Mouse (Mus musculus): Measurements from ENCODE around the gene Rdh11. TPM values are rescaled to one million over a fixed set of nuclear protein-coding genes. Genes with fewer than 3 reads are reported as not detected.

Gene Rdh11
- polyA plus RNA-seq, 1 experiment = 42.1 TPM

DNA sequence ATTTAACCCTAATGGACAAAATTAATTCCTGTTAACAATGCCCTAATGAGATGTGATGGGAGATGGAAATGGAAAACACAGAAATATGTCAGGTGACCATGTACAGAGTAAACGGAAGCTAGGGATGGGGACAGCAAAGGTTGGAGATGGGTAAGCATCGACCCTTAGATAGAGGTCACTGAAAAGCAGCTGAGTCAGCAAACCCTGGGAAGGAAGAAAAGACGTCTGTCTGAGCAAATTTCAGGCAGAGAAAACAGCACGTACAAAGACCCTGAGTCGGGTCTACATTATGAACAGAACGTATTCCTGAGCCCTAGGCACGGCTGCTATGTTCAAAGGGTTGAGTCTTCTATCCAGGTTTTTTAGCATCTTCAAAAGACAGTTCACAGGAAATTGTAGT, 55.1 kb downstream of the Rdh11 start:
- Histone ChIP-seq H3K4me3 (ENCODE audit: low read depth, low read length) (no peak overlapping the region), H3K27ac (ENCODE audit: insufficient read depth, low read length) (no peak overlapping the region), H3K27me3 (ENCODE audit: control insufficient read depth, insufficient read depth, low read length, poor library complexity, severe bottlenecking) (peaks cover 9% of the 10 kb centered on the region), H3K9ac (ENCODE audit: low read depth, poor library complexity, severe bottlenecking) (no peak overlapping the region), H3K36me3 (ENCODE audit: control insufficient read depth, insufficient read depth, low read length, poor library complexity, severe bottlenecking) (no peaks in the 10 kb centered on the region), H3K9me3 (replicated peaks; ENCODE audit: control insufficient read depth, insufficient read depth, low read length, poor library complexity, severe bottlenecking) (no peaks in the 10 kb centered on the region), H3K4me1 (ENCODE audit: control insufficient read depth, insufficient read depth, low read length) (no peaks in the 10 kb centered on the region)
- no peak for TF ChIP-seq EP300 (IDR thresholded peaks at IDR 0.05; ENCODE audit: insufficient read depth, low read depth, low read length)

DNA sequence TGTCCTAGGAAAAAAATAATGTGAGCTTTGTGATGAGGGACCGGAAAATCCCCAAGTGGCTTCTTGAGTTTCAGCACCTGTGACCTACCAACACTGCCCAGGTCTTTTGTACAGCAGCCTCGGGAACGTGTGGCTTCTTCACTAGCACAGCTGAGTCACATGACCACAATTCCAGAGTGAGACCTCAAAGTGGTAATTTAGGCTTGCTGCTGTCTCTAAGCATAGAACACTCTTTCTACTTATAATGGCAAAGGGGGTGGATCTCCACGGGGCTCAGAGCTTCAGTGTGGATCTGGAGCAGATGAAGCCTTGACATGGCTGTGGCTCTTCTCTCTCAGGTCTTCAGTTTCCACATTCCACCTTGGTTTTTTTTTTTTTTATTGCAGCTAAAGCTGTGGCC, 57.0 kb downstream of the Rdh11 start:
- Histone ChIP-seq H3K36me3 (ENCODE audit: control insufficient read depth, insufficient read depth, low read length, poor library complexity, severe bottlenecking) (no peaks in the 10 kb centered on the region), H3K27ac (ENCODE audit: insufficient read depth, low read length) (no peak overlapping the region), H3K9ac (ENCODE audit: low read depth, poor library complexity, severe bottlenecking) (no peak overlapping the region), H3K27me3 (ENCODE audit: control insufficient read depth, insufficient read depth, low read length, poor library complexity, severe bottlenecking) (peaks cover 18% of the 10 kb centered on the region), H3K4me1 (ENCODE audit: control insufficient read depth, insufficient read depth, low read length) (no peaks in the 10 kb centered on the region), H3K9me3 (replicated peaks; ENCODE audit: control insufficient read depth, insufficient read depth, low read length, poor library complexity, severe bottlenecking) (no peaks in the 10 kb centered on the region), H3K4me3 (ENCODE audit: low read depth, low read length) (no peak overlapping the region)
- no peak for TF ChIP-seq CTCF (IDR thresholded peaks at IDR 0.05; ENCODE audit: low read depth, low read length)
- no peak for TF ChIP-seq POLR2A (IDR thresholded peaks at IDR 0.05; ENCODE audit: insufficient read depth, low read length)
- TF ChIP-seq EP300 (IDR thresholded peaks at IDR 0.05; ENCODE audit: insufficient read depth, low read depth, low read length) = no peak

DNA sequence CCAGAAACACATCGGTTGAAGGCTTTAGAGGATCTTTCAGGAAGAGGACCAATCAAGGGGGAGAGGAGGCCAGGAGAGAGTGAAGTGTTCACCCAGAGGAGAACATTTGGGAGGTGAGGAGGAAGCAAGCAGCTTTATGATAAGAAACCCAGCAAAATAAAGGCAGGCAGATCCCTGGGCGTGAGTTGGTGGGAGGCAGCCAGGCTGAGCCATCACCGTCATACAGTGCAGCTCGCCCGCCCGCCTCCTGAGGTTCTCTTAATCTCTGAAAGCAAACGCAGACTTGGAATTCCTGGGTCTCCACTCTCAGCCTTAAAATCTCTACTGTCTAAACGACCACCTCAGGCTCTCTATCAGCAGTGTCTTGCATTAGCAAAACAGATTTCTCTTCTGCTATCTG, 57.4 kb downstream of the Rdh11 start:
- H3K27ac ChIP-seq (ENCODE audit: insufficient read depth, low read length) = no peak overlapping the region
- TF ChIP-seq EP300 (IDR thresholded peaks at IDR 0.05; ENCODE audit: insufficient read depth, low read depth, low read length) = no peak
- TF ChIP-seq POLR2A (IDR thresholded peaks at IDR 0.05; ENCODE audit: insufficient read depth, low read length) = no peak
- no peak for TF ChIP-seq CTCF (IDR thresholded peaks at IDR 0.05; ENCODE audit: low read depth, low read length)

DNA sequence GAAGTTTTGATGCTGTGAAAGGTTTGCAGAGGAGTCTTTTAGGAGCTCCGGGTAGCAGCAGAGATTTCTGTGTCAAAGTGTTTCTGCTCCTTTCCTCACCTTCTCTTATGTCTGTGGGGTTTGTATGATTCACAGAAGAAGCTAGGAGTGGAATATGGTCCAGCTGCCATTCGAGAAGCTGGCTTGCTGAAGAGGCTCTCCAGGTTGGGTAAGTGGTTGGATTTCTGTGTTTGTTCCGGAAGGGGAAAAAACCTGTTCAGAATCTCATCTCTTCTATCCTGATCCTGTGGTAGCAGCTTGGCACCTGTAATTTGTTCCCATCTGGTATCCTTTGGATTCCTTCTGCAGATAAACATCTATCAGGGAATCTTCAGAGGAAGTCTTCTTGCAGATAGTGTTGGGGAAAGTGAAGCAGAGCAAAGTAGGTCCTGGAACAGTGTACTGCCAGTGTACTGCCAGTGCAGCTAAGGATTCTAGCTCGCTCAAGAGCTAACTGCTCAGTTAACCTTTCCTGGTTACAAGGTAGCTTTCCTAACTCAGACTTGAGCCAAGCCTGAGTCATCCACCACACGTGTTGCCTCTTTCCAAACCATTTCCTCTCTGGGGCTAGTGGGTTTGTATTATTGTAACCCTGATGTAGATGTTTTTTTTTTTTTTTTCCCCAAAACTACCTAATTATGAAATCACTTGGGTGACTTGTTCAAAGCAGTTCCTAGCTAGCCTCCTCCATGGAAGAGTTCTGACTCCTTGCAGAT, 60.2 kb downstream of the Rdh11 start:
- no peak overlapping the region for H3K9ac ChIP-seq (ENCODE audit: low read depth, poor library complexity, severe bottlenecking)
- H3K36me3 ChIP-seq (ENCODE audit: control insufficient read depth, insufficient read depth, low read length, poor library complexity, severe bottlenecking) = no peaks in the 10 kb centered on the region
- TF ChIP-seq POLR2A (IDR thresholded peaks at IDR 0.05; ENCODE audit: insufficient read depth, low read length) = no peak
- no peak for TF ChIP-seq CTCF (IDR thresholded peaks at IDR 0.05; ENCODE audit: low read depth, low read length)
- TF ChIP-seq EP300 (IDR thresholded peaks at IDR 0.05; ENCODE audit: insufficient read depth, low read depth, low read length) = no peak
- peaks cover 20% of the 10 kb centered on the region for H3K27me3 ChIP-seq (ENCODE audit: control insufficient read depth, insufficient read depth, low read length, poor library complexity, severe bottlenecking)
- H3K27ac ChIP-seq (ENCODE audit: insufficient read depth, low read length) = no peak overlapping the region
- no peak overlapping the region for H3K4me3 ChIP-seq (ENCODE audit: low read depth, low read length)
- H3K4me1 ChIP-seq (ENCODE audit: control insufficient read depth, insufficient read depth, low read length) = no peaks in the 10 kb centered on the region
- no peaks in the 10 kb centered on the region for H3K9me3 ChIP-seq (replicated peaks; ENCODE audit: control insufficient read depth, insufficient read depth, low read length, poor library complexity, severe bottlenecking)

More for the DNA sequence above, 57.4 kb downstream of the Rdh11 start:
- H3K4me3 ChIP-seq (ENCODE audit: low read depth, low read length) = no peak overlapping the region
- no peaks in the 10 kb centered on the region for H3K9me3 ChIP-seq (replicated peaks; ENCODE audit: control insufficient read depth, insufficient read depth, low read length, poor library complexity, severe bottlenecking)
- H3K4me1 ChIP-seq (ENCODE audit: control insufficient read depth, insufficient read depth, low read length) = no peaks in the 10 kb centered on the region
- peaks cover 20% of the 10 kb centered on the region for H3K27me3 ChIP-seq (ENCODE audit: control insufficient read depth, insufficient read depth, low read length, poor library complexity, severe bottlenecking)
- H3K9ac ChIP-seq (ENCODE audit: low read depth, poor library complexity, severe bottlenecking) = no peak overlapping the region
- no peaks in the 10 kb centered on the region for H3K36me3 ChIP-seq (ENCODE audit: control insufficient read depth, insufficient read depth, low read length, poor library complexity, severe bottlenecking)

DNA sequence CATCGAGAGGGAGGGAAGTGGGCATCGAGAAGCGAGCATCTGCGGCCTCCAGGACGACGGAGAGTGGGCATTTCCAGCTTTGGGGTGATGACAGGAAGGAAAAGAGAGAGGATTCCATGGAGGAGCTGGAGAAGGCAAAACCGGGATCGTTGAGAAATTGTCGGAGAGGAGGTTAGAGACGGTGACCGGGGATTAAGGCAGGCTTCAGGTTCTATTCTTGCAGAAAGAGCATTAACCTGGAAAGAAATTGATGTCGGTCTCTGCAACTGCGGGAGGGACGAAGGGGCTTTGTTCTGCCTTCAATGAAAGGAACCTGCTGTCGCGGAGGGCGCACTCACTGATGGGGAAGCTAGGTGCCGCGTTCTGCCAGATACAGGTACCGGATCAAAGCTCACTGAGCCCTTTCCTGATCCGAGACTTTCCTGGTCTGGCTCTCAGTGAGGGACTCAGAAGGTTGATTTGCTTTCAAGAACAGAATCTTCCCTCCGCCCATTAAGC, 60.9 kb downstream of the Rdh11 start:
- Histone ChIP-seq H3K4me3 (ENCODE audit: low read depth, low read length) (peak overlapping the region; percentile 74), H3K4me1 (ENCODE audit: control insufficient read depth, insufficient read depth, low read length) (no peaks in the 10 kb centered on the region), H3K9ac (ENCODE audit: low read depth, poor library complexity, severe bottlenecking) (no peak overlapping the region), H3K9me3 (replicated peaks; ENCODE audit: control insufficient read depth, insufficient read depth, low read length, poor library complexity, severe bottlenecking) (no peaks in the 10 kb centered on the region), H3K36me3 (ENCODE audit: control insufficient read depth, insufficient read depth, low read length, poor library complexity, severe bottlenecking) (no peaks in the 10 kb centered on the region), H3K27me3 (ENCODE audit: control insufficient read depth, insufficient read depth, low read length, poor library complexity, severe bottlenecking) (peaks cover 20% of the 10 kb centered on the region), H3K27ac (ENCODE audit: insufficient read depth, low read length) (no peak overlapping the region)
- no peak for TF ChIP-seq CTCF (IDR thresholded peaks at IDR 0.05; ENCODE audit: low read depth, low read length)
- TF ChIP-seq POLR2A (IDR thresholded peaks at IDR 0.05; ENCODE audit: insufficient read depth, low read length) = no peak
- no peak for TF ChIP-seq EP300 (IDR thresholded peaks at IDR 0.05; ENCODE audit: insufficient read depth, low read depth, low read length)
